8 mouse cellular contexts compared by ENCODE assay signal in genomic region chrX:48422986-48423385, GRCm38 (mm10). TPM values are rescaled to one million over a fixed set of nuclear protein-coding genes. Genes with fewer than 3 reads are reported as not detected.
A peak's percentile ranks its signal among the peaks of the same experiment; 100 is the strongest.
DNase-seq lines count a peak whose midpoint lies in the region; ATAC-seq and TF ChIP-seq lines count a peak whose summit lies in the region.
"Had no signal": no experiment of that assay in that cellular context is flagged by ENCODE, and none has a peak within 500 bp of the region (broad histone marks: within the 10 kb centered on the region; RNA-seq: fewer than 3 reads in every experiment).

No protein-coding gene starts in this region.

- no peak for DNase-seq in testis, postnatal 14 days (ENCODE audit: low spot score)
- DNase-seq in adrenal gland, postnatal 36 days, result peak; percentile 73 to 75
- DNase-seq in layer of hippocampus, adult 8-10 months (ENCODE audit: low spot score in 2 of 2), result peak; percentile 40 to 65
- peak; percentile 89 for DNase-seq in lung, postnatal 36 days
- DNase-seq in spleen, postnatal 14 days (ENCODE audit: low spot score in 2 of 2), result peak; percentile 33 to 64

- peak; percentile 12; the same call in 1 of the 2 replicates for TF ChIP-seq CTCF in testis, adult 2 months (IDR thresholded peaks at IDR 0.05; ENCODE audit: control insufficient read depth, insufficient read depth, insufficient replicate concordance, low read depth, low read length)

- no peaks in the 10 kb centered on the region for H3K36me3 ChIP-seq in testis, adult 2 months (ENCODE audit: control insufficient read depth, insufficient read depth, low read length)

- H3K27ac ChIP-seq in testis, adult 2 months (ENCODE audit: control insufficient read depth, insufficient read depth, low read depth, low read length), result no peak overlapping the region
- H3K27ac ChIP-seq: heart, embryonic 13.5 days had no signal

- peak; percentile 86 for ATAC-seq in frontal cortex, adult (ENCODE audit: low TSS enrichment)

- no peaks in the 10 kb centered on the region for H3K4me1 ChIP-seq in testis, adult 2 months (ENCODE audit: control insufficient read depth, insufficient read depth, low read length)

- no peaks in the 10 kb centered on the region for H3K27me3 ChIP-seq in testis, adult 2 months (ENCODE audit: control insufficient read depth, insufficient read depth, low read length)
- H3K27me3 ChIP-seq: heart, embryonic 13.5 days had no signal

- no peak for TF ChIP-seq POLR2A in testis, adult 2 months (IDR thresholded peaks at IDR 0.05; ENCODE audit: control insufficient read depth, low read depth, low read length)

- H3K4me3 ChIP-seq in testis, adult 2 months (ENCODE audit: control insufficient read depth, low read depth, low read length), result no peak overlapping the region
- H3K4me3 ChIP-seq: heart, embryonic 13.5 days had no signal

RNA-seq across cellular contexts. Expression of gene Elf4, which starts 39.9 kb away (rescaled TPM):
- polyA plus RNA-seq in testis, adult 2 months (2012; rRNA removed), result 2.7 and 4.4 TPM in 2 replicates
- total RNA-seq in adrenal gland, postnatal 36 days (2021), result 10 to 100 TPM; 10.9 to 19.1 TPM
- total RNA-seq in layer of hippocampus, adult 8-10 months (2022), result 1 to 10 TPM; 1.0 to 3.1 (median 1.9) TPM
